Comparison of ENCODE assay signal across 8 mouse cellular contexts in genomic region chr7:66842021-66842420, GRCm38 (mm10). TPM values are rescaled to one million over a fixed set of nuclear protein-coding genes. Genes with fewer than 3 reads are reported as not detected.
A peak's percentile ranks its signal among the peaks of the same experiment; 100 is the strongest.
DNase-seq lines count a peak whose midpoint lies in the region; ATAC-seq and TF ChIP-seq lines count a peak whose summit lies in the region.

No protein-coding gene starts in this region.

- no peak overlapping the region for H3K4me3 ChIP-seq in C2C12 (ENCODE audit: insufficient read depth, poor library complexity, severe bottlenecking)
- H3K4me3 ChIP-seq in layer of hippocampus, adult 2 months: peak overlapping the region; percentile 87
- no peak overlapping the region; the same call in 1 of the 2 replicates for H3K4me3 ChIP-seq in lung, embryonic 16.5 days (ENCODE audit: low read length)

- H3K27me3 ChIP-seq in C2C12 (ENCODE audit: control insufficient read depth, insufficient read depth, insufficient read length): peaks cover 24% of the 10 kb centered on the region
- no peaks in the 10 kb centered on the region for H3K27me3 ChIP-seq in lung, embryonic 16.5 days (ENCODE audit: control insufficient read depth, insufficient read depth, low read depth, low read length)

- no peaks in the 10 kb centered on the region for H3K9me3 ChIP-seq in lung, embryonic 16.5 days (ENCODE audit: control insufficient read depth, low read length)

- H3K4me2 ChIP-seq in lung, embryonic 16.5 days (ENCODE audit: low read depth, low read length): peak overlapping the region; percentile 3; the same call in 1 of the 2 replicates

- peak; percentile 56 for TF ChIP-seq CTCF in C2C12 (IDR thresholded peaks at IDR 0.05; ENCODE audit: control insufficient read depth, insufficient read depth, insufficient read length)
- TF ChIP-seq CTCF in layer of hippocampus, adult 2 months (conservative IDR thresholded peaks at IDR 0.05): peak; percentile 94

- intact Hi-C loops in gastrocnemius, postnatal 36 days (cut with DNase I): loop anchor here (2.0 to 10.0 kb wide), 2 partner anchors 357 to 793 kb away; no protein-coding TSS in a partner anchor

- peak; percentile 45 for DNase-seq in Muller cell, postnatal 12 days (ENCODE audit: inconsistent ontology term)
- peak; percentile 70 to 79 for DNase-seq in cerebellum, postnatal 25 days
- peak; percentile 46 to 79 for DNase-seq in gastrocnemius, postnatal 36 days
- peak; percentile 83 to 90 for DNase-seq in layer of hippocampus, adult 2 months (ENCODE audit: low spot score in 2 of 2)
- peak; percentile 78 for DNase-seq in right cerebral cortex, postnatal 4 days
- DNase-seq in spleen, postnatal 14 days (ENCODE audit: low spot score in 2 of 2): no peak

- no peaks in the 10 kb centered on the region for H3K79me3 ChIP-seq in C2C12 (ENCODE audit: low read depth)

- peak; percentile 62 for ATAC-seq in lung, embryonic 16.5 days (ENCODE audit: low read depth)

- peaks cover 13% of the 10 kb centered on the region for H3K4me1 ChIP-seq in lung, embryonic 16.5 days (replicated peaks; ENCODE audit: control insufficient read depth, insufficient read depth, low read length)

- 29% methylated on average over 10 of the region's 10 CpGs for WGBS in lung, embryonic 16.5 days

- peak overlapping the region; percentile 76 for H3K27ac ChIP-seq in layer of hippocampus, adult 2 months
- H3K27ac ChIP-seq in lung, embryonic 16.5 days (ENCODE audit: low read length): peak overlapping the region; percentile 87

- no peaks in the 10 kb centered on the region for H3K79me2 ChIP-seq in C2C12 (ENCODE audit: control insufficient read depth, insufficient read depth)

- no peak overlapping the region for H3ac ChIP-seq in C2C12 (ENCODE audit: control insufficient read depth, insufficient read length, low read depth)

- no peak overlapping the region for H3K9ac ChIP-seq in lung, embryonic 16.5 days (ENCODE audit: low read length)

- no peaks in the 10 kb centered on the region for H3K36me3 ChIP-seq in C2C12 (ENCODE audit: control insufficient read depth, insufficient read depth)
- H3K36me3 ChIP-seq in lung, embryonic 16.5 days (ENCODE audit: control insufficient read depth, insufficient read depth, low read length): no peaks in the 10 kb centered on the region

TF ChIP-seq in C2C12, 6 proteins besides CTCF, POLR2A, EP300 and RAD21:
- TF ChIP-seq MAX (IDR thresholded peaks at IDR 0.05) (no peak), FOSL1 (IDR thresholded peaks at IDR 0.05; ENCODE audit: insufficient read depth, low read length, poor library complexity, severe bottlenecking) (no peak), MYOG (IDR thresholded peaks at IDR 0.05; ENCODE audit: control insufficient read depth, extremely low read depth, insufficient read length) (no peak), MYOD1 (IDR thresholded peaks at IDR 0.05; ENCODE audit: control insufficient read depth, insufficient read length, low read depth) (no peak), USF1 (IDR thresholded peaks at IDR 0.05; ENCODE audit: low read depth) (no peak), CEBPB (IDR thresholded peaks at IDR 0.05; ENCODE audit: low read depth) (no peak)

RNA-seq across cellular contexts. Expression of gene Adamts17, which starts 2.5 kb away (rescaled TPM):
- polyA plus RNA-seq in C2C12 (2012; fragmentation: generic; extraction: Trizol): 0.04 TPM
- under 1 TPM; 0.44 to 0.56 TPM for total RNA-seq in gastrocnemius, postnatal 36 days (2021)
- 10 to 100 TPM; 27.3 to 32.7 TPM for total RNA-seq in layer of hippocampus, adult 2 months (2021)
- polyA plus RNA-seq in lung, embryonic 16.5 days (2015; fragmentation: Nextera tagmentation; extraction: Ambion mirVana): 15.4 and 15.9 TPM in 2 replicates

Comparison
In these comparisons a context has a peak if more than half of its experiments do, and no peak if none do; other contexts are left out.
1. DNase-seq: peak in Muller cell, postnatal 12 days (single experiment), cerebellum, postnatal 25 days (2 of 2), gastrocnemius, postnatal 36 days (2 of 2), layer of hippocampus, adult 2 months (2 of 2) and right cerebral cortex, postnatal 4 days (single experiment); none in spleen, postnatal 14 days (0 of 2).
2. RNA of gene Adamts17, which starts 2.5 kb away (total RNA-seq): 27.3 to 32.7 TPM in layer of hippocampus, adult 2 months; 0.44 to 0.56 TPM in gastrocnemius, postnatal 36 days; every median in the first group is over 10 times any median in the second.